Mouse (Mus musculus): ENCODE results near the gene Plpp1.

DNA sequence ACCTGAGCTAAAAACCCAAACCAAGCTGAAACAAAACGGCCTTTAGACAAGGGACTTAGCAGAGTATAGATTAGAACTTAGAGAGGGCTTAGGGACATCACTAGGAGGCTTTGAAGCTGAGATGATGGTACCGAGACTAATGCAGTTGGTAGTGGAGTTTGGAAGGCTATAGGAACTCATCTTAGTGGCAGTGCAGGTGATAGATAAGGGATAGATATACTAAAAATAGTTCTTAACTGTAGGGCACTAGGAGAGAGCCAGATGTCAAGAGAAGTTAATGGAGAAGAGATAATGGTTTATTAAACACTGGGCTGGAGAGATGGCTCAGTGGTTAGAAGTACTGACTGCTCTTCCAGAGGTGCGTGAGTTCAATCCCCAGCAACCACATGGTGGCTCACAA lies 15.4 kb downstream of the Plpp1 start:
- TF ChIP-seq HCFC1 (IDR thresholded peaks at IDR 0.05; ENCODE audit: borderline replicate concordance, insufficient read depth, low read length) (no peak), MAFK (IDR thresholded peaks at IDR 0.05; ENCODE audit: insufficient read depth, low read depth, low read length) (no peak)

Measured in ES-E14 (cell line).